Mouse (Mus musculus) spleen, adult 2 months (tissue): Measurements from ENCODE around the gene 1110051M20Rik.

Experiments
- CTCF ChIP-seq: fragments of 200-500 bp; IDR thresholded peaks from 2 replicates; pipeline ENCODE4 v1.5.1; 2011; ENCODE audit warnings: mild to moderate bottlenecking, inconsistent platforms; ENCODE audit not compliant: insufficient read depth, insufficient read length, insufficient replicate concordance; ENCODE audit errors: extremely low read depth
- POLR2A ChIP-seq: fragments of 200-500 bp; IDR thresholded peaks from 2 replicates; pipeline ENCODE4 v1.6.1; 2011; ENCODE audit warnings: low read depth, low read length, inconsistent platforms

- no peak for TF ChIP-seq POLR2A
- no peak for TF ChIP-seq CTCF
Measured at GRCm38 (mm10) chr2:91474358-91474757, 29.9 kb upstream of the 1110051M20Rik start.
